Mouse (Mus musculus) midbrain, embryonic 11.5 days (tissue): Measurements from ENCODE around the gene Spata31d1d. TPM values are rescaled to one million over a fixed set of nuclear protein-coding genes. Genes with fewer than 3 reads are reported as not detected.
"Not testable (repeated sequence)": the region's sequence is repeated elsewhere in the genome, so short reads cannot be mapped to it uniquely, and the experiment has no call there.

Source experiments
- ATAC-seq: fragments of 200-750 bp; cut with Nextera tagmentation; 2 replicates; pipeline ENCODE4 v1.8.0; 2017; ENCODE audit warnings: moderate TSS enrichment, moderate library complexity; ENCODE audit not compliant: low FRiP score
- DNase-seq: peaks from one replicate; pipeline ENCODE4 v3.0.0; 2015; ENCODE audit warnings: low spot score; ENCODE audit errors: missing footprints
- H3K27ac ChIP-seq: fragments of 300-500 bp; sonication (generic); 2 replicates; pipeline ENCODE4 v1.5.1; 2014; ENCODE audit warnings: low read depth, low read length
- H3K27me3 ChIP-seq: fragments of 300-500 bp; sonication (generic); 2 replicates; pipeline ENCODE4 v1.6.1; 2014; ENCODE audit warnings: mild to moderate bottlenecking, low read length, moderate library complexity, mixed read lengths; ENCODE audit not compliant: control insufficient read depth, insufficient read depth
- H3K36me3 ChIP-seq: fragments of 300-500 bp; sonication (generic); 2 replicates; pipeline ENCODE4 v1.6.1; 2014; ENCODE audit warnings: mild to moderate bottlenecking, low read length, moderate library complexity, mixed read lengths; ENCODE audit not compliant: control insufficient read depth, insufficient read depth
- H3K4me1 ChIP-seq: fragments of 300-500 bp; sonication (generic); 2 replicates; pipeline ENCODE4 v1.6.1; 2014; ENCODE audit warnings: low read length; ENCODE audit not compliant: control insufficient read depth, insufficient read depth
- H3K4me2 ChIP-seq: fragments of 300-500 bp; sonication (generic); 2 replicates; pipeline ENCODE4 v1.6.1; 2014; ENCODE audit warnings: mild to moderate bottlenecking, moderate library complexity
- H3K4me3 ChIP-seq: fragments of 300-500 bp; sonication (generic); 2 replicates; pipeline ENCODE4 v1.5.1; 2014; ENCODE audit warnings: low read depth, low read length
- H3K9ac ChIP-seq: fragments of 300-500 bp; sonication (generic); 2 replicates; pipeline ENCODE4 v1.6.1; 2014; ENCODE audit warnings: low read length
- H3K9me3 ChIP-seq: fragments of 300-500 bp; sonication (generic); 2 replicates; pipeline ENCODE4 v1.6.1; 2016; ENCODE audit warnings: low read length; ENCODE audit not compliant: control insufficient read depth
- WGBS: fragments of 180-500 bp; shearing (Covaris S2); extraction: QIAGEN DNeasy Blood & Tissue Kit; methylation state at CpG from one replicate; pipeline ENCODE4 v1.1.7; 2014; 5-methylcytosine and 5-hydroxymethylcytosine counted together
- polyA plus RNA-seq: library from polyadenylated mRNA; unstranded; fragments of >200 nt; fragmentation: Nextera tagmentation; extraction: Ambion mirVana; gene quantifications from 2 replicates; pipeline ENCODE4 v1.2.1, GENCODE M21; 2014

The Spata31d1d gene
- polyA plus RNA-seq, 1 experiment from 2014 or later = not detected

DNA sequence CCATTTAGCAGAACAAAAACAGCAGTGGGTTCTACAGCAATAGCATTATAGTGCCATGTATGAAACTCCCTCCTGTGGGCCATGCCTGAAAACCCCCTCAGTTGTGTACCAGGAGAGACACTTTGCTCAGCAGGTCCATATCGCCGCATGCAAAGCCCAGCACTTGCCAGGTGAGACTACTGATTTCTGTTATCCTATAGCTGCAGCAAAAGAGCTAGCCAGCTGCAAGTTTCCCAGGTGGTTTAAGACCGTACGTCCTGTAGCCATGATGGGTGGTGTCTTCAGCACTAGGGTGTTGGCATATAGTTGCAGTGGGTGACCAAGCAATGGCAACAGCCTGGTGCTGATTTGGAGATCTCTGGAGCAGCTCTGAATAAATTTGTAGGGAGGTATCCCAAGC lies 7.8 kb upstream of the Spata31d1d start:
- Histone ChIP-seq H3K9ac (no peak overlapping the region), H3K4me3 (no peak overlapping the region), H3K4me2 (no peak overlapping the region), H3K36me3 (no peaks in the 10 kb centered on the region), H3K4me1 (no peaks in the 10 kb centered on the region), H3K9me3 (no peaks in the 10 kb centered on the region), H3K27me3 (no peaks in the 10 kb centered on the region), H3K27ac (no peak overlapping the region)
- no peak for DNase-seq
- no peak for ATAC-seq
- WGBS = 92% methylated on average over 4 of the region's 4 CpGs

DNA sequence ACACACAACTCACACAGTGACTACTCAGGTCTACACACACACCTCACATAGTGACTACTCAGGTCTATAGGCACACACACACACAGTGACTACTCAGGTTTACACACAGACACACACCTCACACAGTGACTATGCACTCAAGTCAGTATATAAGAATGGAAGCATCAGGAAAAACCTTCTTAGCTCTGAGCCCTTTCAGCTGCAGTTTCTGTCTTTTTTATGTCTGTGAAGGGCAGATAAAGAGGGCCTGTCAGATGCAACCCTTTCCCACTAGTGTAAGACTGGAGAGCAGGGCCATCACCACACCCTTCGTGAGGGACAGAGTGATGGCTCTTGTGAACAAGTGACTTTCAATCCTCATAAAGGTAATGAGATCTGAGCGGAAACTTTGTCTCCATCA lies 6.9 kb upstream of the Spata31d1d start:
- H3K9me3 ChIP-seq = no peaks in the 10 kb centered on the region
- H3K4me1 ChIP-seq = no peaks in the 10 kb centered on the region
- ATAC-seq = no peak
- no peak for DNase-seq
- no peak overlapping the region for H3K4me3 ChIP-seq
- H3K27ac ChIP-seq = no peak overlapping the region
- no peak overlapping the region for H3K9ac ChIP-seq
- H3K4me2 ChIP-seq = no peak overlapping the region
- H3K36me3 ChIP-seq = no peaks in the 10 kb centered on the region
- no peaks in the 10 kb centered on the region for H3K27me3 ChIP-seq
- WGBS = 80% methylated on average over 2 of the region's 2 CpGs

GRCm38 (mm10) chr13:59735190-59735589 lies 3.6 kb upstream of the Spata31d1d start:
- ATAC-seq (peak; percentile 38; the same call in 1 of the 2 replicates), DNase-seq (no peak)
- H3K4me3 ChIP-seq = no peak overlapping the region
- no peaks in the 10 kb centered on the region for H3K36me3 ChIP-seq
- H3K27me3 ChIP-seq = no peaks in the 10 kb centered on the region
- no peak overlapping the region for H3K4me2 ChIP-seq
- H3K4me1 ChIP-seq = no peaks in the 10 kb centered on the region
- 33% methylated on average over 3 of the region's 3 CpGs for WGBS
- no peak overlapping the region for H3K27ac ChIP-seq
- H3K9me3 ChIP-seq = no peaks in the 10 kb centered on the region
- no peak overlapping the region for H3K9ac ChIP-seq

- H3K27me3 ChIP-seq, H3K9me3 ChIP-seq, H3K27ac ChIP-seq, H3K9ac ChIP-seq, H3K4me1 ChIP-seq, DNase-seq, H3K4me3 ChIP-seq, H3K36me3 ChIP-seq, ATAC-seq, H3K4me2 ChIP-seq: not testable (repeated sequence)
- WGBS = 40% methylated on average over 6 of the region's 6 CpGs
Measured at GRCm38 (mm10) chr13:59734347-59734746, 2.8 kb upstream of the Spata31d1d start.

DNA sequence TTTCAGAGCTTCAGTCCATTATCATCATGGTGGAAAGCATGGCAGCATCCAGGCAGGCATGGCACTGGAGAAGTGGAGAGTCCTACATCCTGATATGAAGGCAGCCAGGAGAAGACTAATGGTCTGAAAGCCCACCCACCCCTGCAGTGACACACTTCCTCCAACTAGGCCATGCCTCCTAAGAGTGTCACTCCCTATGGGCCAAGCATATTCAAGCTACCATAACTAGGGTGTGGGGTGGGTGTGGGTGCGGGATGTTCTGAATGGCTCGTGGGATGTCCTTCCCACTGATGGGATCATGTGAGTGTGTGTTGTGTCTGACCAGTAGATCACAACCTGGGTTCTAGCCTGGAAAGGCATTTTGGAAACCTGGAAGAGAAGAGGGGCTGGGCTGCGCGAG lies 2.4 kb upstream of the Spata31d1d start:
- WGBS = 78% methylated on average over 3 of the region's 4 CpGs
- Histone ChIP-seq H3K4me3 (no peak overlapping the region), H3K4me1 (no peaks in the 10 kb centered on the region), H3K9me3 (no peaks in the 10 kb centered on the region), H3K27ac (no peak overlapping the region), H3K36me3 (no peaks in the 10 kb centered on the region), H3K4me2 (no peak overlapping the region), H3K27me3 (no peaks in the 10 kb centered on the region), H3K9ac (no peak overlapping the region)
- no peak for DNase-seq
- ATAC-seq = no peak

DNA sequence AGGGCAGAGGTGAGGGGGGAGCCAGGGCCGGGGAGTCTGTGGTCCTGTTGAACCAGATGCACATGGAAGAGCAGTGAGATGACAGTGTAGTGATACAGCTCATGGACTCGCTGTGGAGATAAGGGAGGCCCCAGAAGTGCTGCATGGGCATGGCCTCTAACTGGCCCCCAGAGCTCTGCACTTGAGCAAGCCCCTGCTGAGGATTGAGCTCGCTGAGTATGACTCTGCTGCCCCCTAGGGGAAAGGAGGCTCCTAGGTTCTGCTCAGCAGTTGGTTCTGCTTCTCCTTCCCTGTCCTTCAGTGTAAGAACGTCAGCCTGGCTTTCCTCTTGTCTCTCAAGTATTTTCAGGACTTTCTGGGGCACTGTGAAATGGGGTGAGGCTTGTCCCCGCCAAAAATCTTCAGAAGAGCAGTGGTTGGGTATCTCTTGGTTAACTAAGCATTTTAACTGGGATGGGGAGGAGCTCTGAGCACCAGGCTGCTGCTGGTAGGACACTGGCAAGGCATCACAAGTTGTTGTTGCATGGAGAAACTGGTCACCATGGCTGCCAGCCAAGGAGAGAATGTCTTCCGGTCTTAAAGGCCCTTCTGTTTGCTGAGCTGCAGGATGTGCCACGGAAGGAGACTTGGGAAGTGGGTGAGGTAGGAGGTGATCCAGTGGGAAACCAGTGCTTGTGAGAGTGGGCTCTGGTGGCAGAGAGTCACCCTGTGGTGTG lies 3.0 kb downstream of the Spata31d1d start:
- Histone ChIP-seq H3K4me2 (no peak overlapping the region), H3K27me3 (no peaks in the 10 kb centered on the region), H3K4me1 (0 out of 2 replicates have a peak, but pooled peaks cover 2% of the 10 kb centered on the region), H3K9me3 (no peaks in the 10 kb centered on the region), H3K36me3 (no peaks in the 10 kb centered on the region), H3K27ac (no peak overlapping the region), H3K9ac (no peak overlapping the region), H3K4me3 (no peak overlapping the region)
- DNase-seq = peak; percentile 96
- 34% methylated on average over 7 of the region's 7 CpGs for WGBS
- peak; percentile 89 for ATAC-seq

GRCm38 (mm10) chr13:59726139-59726867 lies 5.2 kb downstream of the Spata31d1d start:
- Histone ChIP-seq H3K4me2 (peak overlapping the region; percentile 1; the same call in 1 of the 2 replicates), H3K9ac (peak overlapping the region; percentile 33; the same call in 1 of the 2 replicates), H3K27ac (no peak overlapping the region)

GRCm38 (mm10) chr13:59722089-59722488 lies 9.5 kb downstream of the Spata31d1d start:
- not testable (repeated sequence) for H3K4me1 ChIP-seq, H3K27me3 ChIP-seq, H3K9ac ChIP-seq, DNase-seq, H3K36me3 ChIP-seq, H3K27ac ChIP-seq, H3K4me2 ChIP-seq, H3K4me3 ChIP-seq, H3K9me3 ChIP-seq, ATAC-seq
- WGBS = 89% methylated on average over 1 of the region's 1 CpGs

More at GRCm38 (mm10) chr13:59726139-59726867, 5.2 kb downstream of the Spata31d1d start:
- DNase-seq (peak; percentile 84), ATAC-seq (no peak)
- H3K4me3 ChIP-seq = no peak overlapping the region
- no peaks in the 10 kb centered on the region for H3K9me3 ChIP-seq
- H3K27me3 ChIP-seq = no peaks in the 10 kb centered on the region
- H3K36me3 ChIP-seq = no peaks in the 10 kb centered on the region
- 34% methylated on average over 29 of the region's 29 CpGs for WGBS
- 0 out of 2 replicates have a peak, but pooled peaks cover 2% of the 10 kb centered on the region for H3K4me1 ChIP-seq

DNA sequence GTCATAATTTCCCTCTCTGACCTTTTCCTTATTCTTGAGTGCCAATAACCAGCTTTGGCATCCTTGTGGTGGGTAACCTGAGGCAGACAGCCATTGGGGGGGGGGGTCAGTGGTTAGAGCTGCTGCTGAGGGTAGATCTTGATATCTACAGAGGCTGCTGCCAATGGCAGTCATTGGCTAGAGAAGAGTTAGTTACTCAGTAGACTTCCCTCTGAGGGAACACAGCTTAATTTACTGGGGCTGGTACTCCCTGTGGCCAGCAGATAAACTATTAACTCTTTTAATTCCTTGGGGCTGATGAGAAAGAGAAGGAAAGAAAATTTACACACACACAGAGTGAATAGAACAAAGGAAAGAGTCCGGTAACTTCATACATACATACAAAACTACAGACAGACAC lies 12.1 kb downstream of the Spata31d1d start:
- no peak for ATAC-seq
- 89% methylated on average over 1 of the region's 1 CpGs for WGBS
- H3K9ac ChIP-seq = no peak overlapping the region

More for the DNA sequence above, 12.1 kb downstream of the Spata31d1d start:
- DNase-seq = peak; percentile 74
- Histone ChIP-seq H3K36me3 (no peaks in the 10 kb centered on the region), H3K4me2 (no peak overlapping the region), H3K4me3 (no peak overlapping the region), H3K27me3 (no peaks in the 10 kb centered on the region), H3K27ac (no peak overlapping the region), H3K9me3 (no peaks in the 10 kb centered on the region), H3K4me1 (no peaks in the 10 kb centered on the region)
